Comparison of ENCODE assay signal across 23 mouse cellular contexts in genomic region chr4:32569054-32569453, GRCm38 (mm10). TPM values are rescaled to one million over a fixed set of nuclear protein-coding genes. Genes with fewer than 3 reads are reported as not detected.
DNase-seq lines count a peak whose midpoint lies in the region; ATAC-seq and TF ChIP-seq lines count a peak whose summit lies in the region.
"Had no signal": no experiment of that assay in that cellular context is flagged by ENCODE, and none has a peak within 500 bp of the region (broad histone marks: within the 10 kb centered on the region; RNA-seq: fewer than 3 reads in every experiment).

No protein-coding gene starts in this region.

- no peak overlapping the region for H3K4me2 ChIP-seq in liver, postnatal 0 days (ENCODE audit: low read depth, low read length)
- H3K4me2 ChIP-seq: limb, embryonic 13.5 days; neural tube, embryonic 12.5 days had no signal

- no peak overlapping the region for H3K4me3 ChIP-seq in layer of hippocampus, adult 2 months
- H3K4me3 ChIP-seq in C2C12 (ENCODE audit: insufficient read depth, poor library complexity, severe bottlenecking), result no peak overlapping the region
- H3K4me3 ChIP-seq in liver, postnatal 0 days (ENCODE audit: low read depth, low read length), result no peak overlapping the region
- H3K4me3 ChIP-seq: heart, embryonic 10.5 days; limb, embryonic 13.5 days; neural tube, embryonic 12.5 days had no signal

- H3K9me3 ChIP-seq in liver, postnatal 0 days (ENCODE audit: low read length), result no peaks in the 10 kb centered on the region
- H3K9me3 ChIP-seq: heart, embryonic 10.5 days; limb, embryonic 13.5 days; neural tube, embryonic 12.5 days had no signal

- in situ Hi-C loops in Patski (cut with MboI; ENCODE audit: low pct_unique_long_range_greater_than_20kb), result no loop called here

- POLR2A ChIA-PET in Patski (lab: Charles Lee), result no interaction called here

- H3ac ChIP-seq in C2C12 (ENCODE audit: control insufficient read depth, insufficient read length, low read depth), result no peak overlapping the region

- no peak for TF ChIP-seq CTCF in layer of hippocampus, adult 2 months (conservative IDR thresholded peaks at IDR 0.05)
- TF ChIP-seq CTCF in C2C12 (IDR thresholded peaks at IDR 0.05; ENCODE audit: control insufficient read depth, insufficient read depth, insufficient read length) (no peak), Patski (IDR thresholded peaks at IDR 0.05) (no peak)
- no peak for TF ChIP-seq CTCF in liver, postnatal 0 days (IDR thresholded peaks at IDR 0.05; ENCODE audit: low read depth)

- peak overlapping the region; percentile 71; the same call in 1 of the 2 replicates for H3K27ac ChIP-seq in layer of hippocampus, adult 2 months
- peak overlapping the region; percentile 95 for H3K27ac ChIP-seq in liver, postnatal 0 days (ENCODE audit: low read depth)
- H3K27ac ChIP-seq: heart, embryonic 10.5 days; kidney, postnatal 0 days; limb, embryonic 13.5 days; neural tube, embryonic 12.5 days had no signal

- CTCF ChIA-PET in Patski (lab: Charles Lee), result no interaction called here

- peaks cover 16% of the 10 kb centered on the region for H3K4me1 ChIP-seq in liver, postnatal 0 days (ENCODE audit: insufficient read depth)

- no peaks in the 10 kb centered on the region for H3K36me3 ChIP-seq in C2C12 (ENCODE audit: control insufficient read depth, insufficient read depth)
- no peaks in the 10 kb centered on the region for H3K36me3 ChIP-seq in liver, postnatal 0 days (replicated peaks; ENCODE audit: insufficient read depth, low read length)

- no peak for DNase-seq in layer of hippocampus, adult 2 months (ENCODE audit: low spot score in 2 of 2)
- DNase-seq in layer of hippocampus, postnatal 36 days, result no peak
- peak; percentile 78 for DNase-seq in Patski (ENCODE audit: low read depth, low spot score)
- DNase-seq in liver, postnatal 0 days, result no peak
- no peak for DNase-seq in frontal cortex, postnatal 36 days (ENCODE audit: low spot score in 2 of 2)
- DNase-seq in thymus, postnatal 14 days, result no peak
- DNase-seq: adrenal gland, adult 8-10 months; cerebellum, adult 2 months; gastrocnemius, postnatal 25 days; right cerebral cortex, postnatal 4 days; thymus, adult 2 months had no signal

- no peak overlapping the region for H3K9ac ChIP-seq in liver, postnatal 0 days (replicated peaks)
- H3K9ac ChIP-seq: limb, embryonic 13.5 days; neural tube, embryonic 12.5 days had no signal

- peak; percentile 54 for ATAC-seq in Patski
- no peak for ATAC-seq in liver, postnatal 0 days
- ATAC-seq: intestine, embryonic 16.5 days; lung, postnatal 0 days had no signal

- no peaks in the 10 kb centered on the region for H3K27me3 ChIP-seq in C2C12 (ENCODE audit: control insufficient read depth, insufficient read depth, insufficient read length)
- H3K27me3 ChIP-seq in Patski, result no peaks in the 10 kb centered on the region
- no peaks in the 10 kb centered on the region for H3K27me3 ChIP-seq in liver, postnatal 0 days (ENCODE audit: insufficient read depth, low read length)
- H3K27me3 ChIP-seq: limb, embryonic 13.5 days; neural tube, embryonic 12.5 days had no signal

- H3K79me3 ChIP-seq in C2C12 (ENCODE audit: low read depth), result no peaks in the 10 kb centered on the region

- TF ChIP-seq EP300 in liver, postnatal 0 days (IDR thresholded peaks at IDR 0.05; ENCODE audit: low read depth), result no peak

- H3K79me2 ChIP-seq in C2C12 (ENCODE audit: control insufficient read depth, insufficient read depth), result no peaks in the 10 kb centered on the region

- 61% methylated on average over 4 of the region's 4 CpGs for WGBS in liver, postnatal 0 days (ENCODE audit: insufficient replicate concordance)

TF ChIP-seq in C2C12, 6 proteins besides CTCF, POLR2A, EP300 and RAD21:
- peak; percentile 67 for TF ChIP-seq CEBPB (IDR thresholded peaks at IDR 0.05; ENCODE audit: low read depth)
- TF ChIP-seq FOSL1 (IDR thresholded peaks at IDR 0.05; ENCODE audit: insufficient read depth, low read length, poor library complexity, severe bottlenecking), result peak; percentile 83
- no peak for TF ChIP-seq MYOG (IDR thresholded peaks at IDR 0.05; ENCODE audit: control insufficient read depth, extremely low read depth, insufficient read length)
- no peak for TF ChIP-seq USF1 (IDR thresholded peaks at IDR 0.05; ENCODE audit: low read depth)
- peak; percentile 16 for TF ChIP-seq MAX (IDR thresholded peaks at IDR 0.05)
- TF ChIP-seq MYOD1 (IDR thresholded peaks at IDR 0.05; ENCODE audit: control insufficient read depth, insufficient read length, low read depth), result peak; percentile 20

RNA-seq across cellular contexts. Expression of gene Gja10, which starts 33.5 kb away (rescaled TPM):
- total RNA-seq in layer of hippocampus, adult 2 months (2021), result not detected
- not detected for total RNA-seq in layer of hippocampus, postnatal 36 days (2021)
- polyA plus RNA-seq in C2C12 (2012; fragmentation: generic; extraction: Trizol), result not detected
- not detected for polyA plus RNA-seq in Patski (2021)
- polyA plus RNA-seq in liver, postnatal 0 days (2015; fragmentation: Nextera tagmentation; extraction: Ambion mirVana), result 0.21 TPM in 1 of 2 replicates, not detected in the other
- total RNA-seq: adrenal gland, adult 8-10 months; gastrocnemius, postnatal 25 days; heart, postnatal 25 days; layer of hippocampus, adult 8-10 months had no signal
- polyA plus RNA-seq: cerebellum, adult 2 months; cortical plate, adult 2 months; embryonic facial prominence, embryonic 14.5 days; frontal cortex, adult 2 months; intestine, embryonic 16.5 days; kidney, postnatal 0 days; limb, embryonic 13.5 days; lung, postnatal 0 days had no signal

RNA-seq across cellular contexts. Expression of gene Casp8ap2, which starts 46.2 kb away (rescaled TPM):
- 10 to 100 TPM in 1 of 2 experiments, 1 to 10 TPM in 1; 9.5 to 12.4 TPM for total RNA-seq in layer of hippocampus, adult 2 months (2021)
- 10 to 100 TPM; 11.8 to 11.9 TPM for total RNA-seq in layer of hippocampus, postnatal 36 days (2021)
- polyA plus RNA-seq in C2C12 (2012; fragmentation: generic; extraction: Trizol) (2.9 TPM), Patski (2021) (7.8 TPM)
- polyA plus RNA-seq in liver, postnatal 0 days (2015; fragmentation: Nextera tagmentation; extraction: Ambion mirVana), result 16.2 and 17.8 TPM in 2 replicates
